Mouse (Mus musculus): ENCODE data around the gene Cbll1.
A peak's percentile ranks its signal among the peaks of the same experiment; 100 is the strongest.
"Not testable (repeated sequence)": the region's sequence is repeated elsewhere in the genome, so short reads cannot be mapped to it uniquely, and the experiment has no call there.

The Cbll1 gene

GRCm38 (mm10) chr12:31500196-31500595 is 780 bp upstream of the Cbll1 start:
- DNase-seq (ENCODE audit: extremely low spot score, low spot score) = no peak

GRCm38 (mm10) chr12:31498936-31499313 is 491 bp downstream of the Cbll1 start:
- no peak for DNase-seq (ENCODE audit: extremely low spot score, low spot score)

- DNase-seq (ENCODE audit: extremely low spot score, low spot score) = no peak
Measured at GRCm38 (mm10) chr12:31486431-31486830, 13.0 kb downstream of the Cbll1 start.

- not testable (repeated sequence) for DNase-seq (ENCODE audit: extremely low spot score, low spot score)
Measured at GRCm38 (mm10) chr12:31478182-31478581, 21.2 kb downstream of the Cbll1 start.

GRCm38 (mm10) chr12:31462615-31463014 is 36.8 kb downstream of the Cbll1 start:
- no peak for DNase-seq (ENCODE audit: extremely low spot score, low spot score)

GRCm38 (mm10) chr12:31461371-31461770 is 38.0 kb downstream of the Cbll1 start:
- DNase-seq (ENCODE audit: extremely low spot score, low spot score) = no peak

GRCm38 (mm10) chr12:31460270-31460669 is 39.1 kb downstream of the Cbll1 start:
- not testable (repeated sequence) for DNase-seq (ENCODE audit: extremely low spot score, low spot score)

GRCm38 (mm10) chr12:31458474-31458873 is 40.9 kb downstream of the Cbll1 start:
- no peak for DNase-seq (ENCODE audit: extremely low spot score, low spot score)

GRCm38 (mm10) chr12:31456271-31456670 is 43.1 kb downstream of the Cbll1 start:
- DNase-seq (ENCODE audit: extremely low spot score, low spot score) = no peak

GRCm38 (mm10) chr12:31449341-31449740 is 50.1 kb downstream of the Cbll1 start:
- no peak for DNase-seq (ENCODE audit: extremely low spot score, low spot score)

- no peak for DNase-seq (ENCODE audit: extremely low spot score, low spot score)
Measured at GRCm38 (mm10) chr12:31444827-31445226, 54.6 kb downstream of the Cbll1 start.

- DNase-seq (ENCODE audit: extremely low spot score, low spot score) = peak; percentile 62
Measured at GRCm38 (mm10) chr12:31444131-31444546, 55.3 kb downstream of the Cbll1 start.

GRCm38 (mm10) chr12:31439612-31440011 is 59.8 kb downstream of the Cbll1 start:
- DNase-seq (ENCODE audit: extremely low spot score, low spot score) = no peak

GRCm38 (mm10) chr12:31437791-31438190 is 61.6 kb downstream of the Cbll1 start:
- no peak for DNase-seq (ENCODE audit: extremely low spot score, low spot score)

All from neural tube, embryonic 10.5 days (tissue).